Mouse (Mus musculus) C2C12 (cell line): ENCODE data around the gene Fbxo47. TPM values are rescaled to one million over a fixed set of nuclear protein-coding genes. Genes with fewer than 3 reads are reported as not detected.

Experiments used
- H3K27me3 ChIP-seq: one replicate; pipeline ENCODE4 v1.6.1; 2011; ENCODE audit not compliant: control insufficient read depth, insufficient read depth, insufficient read length
- H3K36me3 ChIP-seq: one replicate; pipeline ENCODE4 v1.6.1; 2011; ENCODE audit not compliant: control insufficient read depth, insufficient read depth
- H3K4me3 ChIP-seq: one replicate; pipeline ENCODE4 v1.5.1; 2011; ENCODE audit warnings: mild to moderate bottlenecking, control low read depth; ENCODE audit not compliant: poor library complexity, insufficient read depth, severe bottlenecking
- H3K79me2 ChIP-seq: one replicate; pipeline ENCODE4 v1.6.1; 2011; ENCODE audit not compliant: control insufficient read depth, insufficient read depth
- H3K79me3 ChIP-seq: one replicate; pipeline ENCODE4 v1.6.1; 2011; ENCODE audit warnings: low read depth, control low read depth
- H3ac ChIP-seq: one replicate; pipeline ENCODE3; 2011; ENCODE audit warnings: low read depth; ENCODE audit not compliant: control insufficient read depth, insufficient read length
- CEBPB ChIP-seq: IDR thresholded peaks from one replicate; pipeline ENCODE4 v1.6.1; 2011; ENCODE audit warnings: low read depth, mild to moderate bottlenecking, control low read depth, moderate library complexity
- CTCF ChIP-seq: IDR thresholded peaks from one replicate; pipeline ENCODE4 v1.5.1; 2011; ENCODE audit not compliant: control insufficient read depth, insufficient read depth, insufficient read length
- FOSL1 ChIP-seq: IDR thresholded peaks from one replicate; pipeline ENCODE4 v1.8.0; 2011; ENCODE audit warnings: mild to moderate bottlenecking, low read length; ENCODE audit not compliant: poor library complexity, insufficient read depth, severe bottlenecking
- MAX ChIP-seq: IDR thresholded peaks from one replicate; pipeline ENCODE4 v1.6.1; 2011; ENCODE audit warnings: mild to moderate bottlenecking, control low read depth
- MYOD1 ChIP-seq: IDR thresholded peaks from one replicate; pipeline ENCODE4 v1.6.1; 2011; ENCODE audit warnings: low read depth; ENCODE audit not compliant: control insufficient read depth, insufficient read length
- MYOG ChIP-seq: IDR thresholded peaks from one replicate; pipeline ENCODE4 v1.6.1; 2011; ENCODE audit not compliant: control insufficient read depth, insufficient read length; ENCODE audit errors: extremely low read depth
- USF1 ChIP-seq: IDR thresholded peaks from one replicate; pipeline ENCODE4 v1.6.1; 2011; ENCODE audit warnings: low read depth, mild to moderate bottlenecking, control low read depth, moderate library complexity
- polyA plus RNA-seq: library from polyadenylated mRNA; unstranded; fragments of >200 nt; fragmentation: generic; extraction: Trizol; gene quantifications from one replicate; pipeline ENCODE4 v1.2.1, GENCODE M21; 2012; ENCODE audit warnings: missing spikeins

Gene Fbxo47
- polyA plus RNA-seq, 1 experiment = 0.11 TPM

DNA sequence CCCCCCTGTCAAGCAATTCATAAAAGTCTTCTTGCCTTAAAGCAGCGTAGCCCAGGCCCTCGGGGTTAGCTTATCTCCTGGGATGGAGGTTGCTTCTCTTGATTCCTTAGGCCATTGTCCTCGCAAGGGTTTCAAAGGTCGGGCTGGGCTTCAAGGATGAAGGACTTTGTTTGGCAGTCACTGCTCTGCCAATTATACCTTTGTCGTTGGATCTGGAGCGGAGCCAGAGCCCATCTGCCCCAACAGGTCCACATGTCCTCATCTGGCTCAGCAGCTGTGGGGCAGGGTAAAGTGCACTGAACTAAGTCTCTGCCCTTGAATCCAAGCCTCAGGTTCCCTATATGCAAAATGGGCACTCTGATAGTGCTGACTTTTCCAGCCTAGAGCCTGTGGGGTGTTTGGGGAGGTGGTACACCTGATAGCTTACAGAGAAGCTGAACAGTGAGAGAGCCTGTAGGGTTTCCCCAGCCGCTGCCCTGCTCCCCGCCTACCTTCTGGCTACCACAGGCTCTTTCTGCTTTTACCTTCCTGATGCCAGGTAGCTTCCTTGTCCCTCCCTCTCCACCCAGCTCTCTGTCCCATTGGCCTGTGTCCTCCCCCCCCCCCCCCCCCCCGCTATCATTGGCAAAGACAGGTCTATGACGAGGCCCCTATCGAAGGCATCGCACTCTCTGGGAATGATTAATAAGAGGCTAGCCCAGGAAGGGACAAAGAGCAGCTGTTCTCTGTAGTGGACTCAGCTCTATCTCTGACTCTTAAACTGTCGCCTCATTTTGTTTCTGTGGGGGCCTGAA is 72.2 kb downstream of the Fbxo47 start:
- Histone ChIP-seq H3ac (no peak overlapping the region), H3K36me3 (peaks cover 97% of the 10 kb centered on the region), H3K79me2 (peaks cover 100% of the 10 kb centered on the region), H3K4me3 (no peak overlapping the region), H3K27me3 (no peaks in the 10 kb centered on the region), H3K79me3 (peaks cover 86% of the 10 kb centered on the region)
- TF ChIP-seq USF1 (no peak), MYOG (no peak), CEBPB (no peak), CTCF (no peak), MAX (no peak), FOSL1 (no peak), MYOD1 (no peak)

DNA sequence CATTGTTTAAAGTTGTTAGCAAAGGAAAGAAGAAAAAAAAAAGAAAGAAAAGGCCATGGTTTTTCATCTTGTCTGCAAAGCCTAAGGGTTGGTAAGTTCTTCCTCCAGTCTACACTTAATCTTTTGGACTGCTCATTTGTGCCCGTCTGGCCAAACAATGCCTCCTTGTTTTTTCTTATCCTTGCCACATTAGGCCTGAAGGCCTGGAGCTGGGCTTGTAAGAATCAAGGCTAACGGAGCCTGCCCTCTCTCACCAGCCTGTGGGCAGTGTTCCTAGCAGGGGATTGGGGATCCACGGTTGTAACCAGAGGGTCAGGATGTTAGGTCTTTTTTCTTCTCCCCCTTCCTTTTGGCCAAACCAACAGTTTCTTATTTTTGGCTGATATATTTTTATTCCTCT is 73.0 kb downstream of the Fbxo47 start:
- H3K79me2 ChIP-seq = peaks cover 100% of the 10 kb centered on the region
- no peak for TF ChIP-seq MAX
- no peak for TF ChIP-seq MYOG
- no peak for TF ChIP-seq USF1
- TF ChIP-seq CEBPB = no peak
- TF ChIP-seq CTCF = no peak
- no peak for TF ChIP-seq FOSL1
- no peak for TF ChIP-seq MYOD1
- H3ac ChIP-seq = no peak overlapping the region
- peaks cover 88% of the 10 kb centered on the region for H3K79me3 ChIP-seq
- H3K27me3 ChIP-seq = no peaks in the 10 kb centered on the region
- H3K4me3 ChIP-seq = no peak overlapping the region
- H3K36me3 ChIP-seq = peaks cover 91% of the 10 kb centered on the region

DNA sequence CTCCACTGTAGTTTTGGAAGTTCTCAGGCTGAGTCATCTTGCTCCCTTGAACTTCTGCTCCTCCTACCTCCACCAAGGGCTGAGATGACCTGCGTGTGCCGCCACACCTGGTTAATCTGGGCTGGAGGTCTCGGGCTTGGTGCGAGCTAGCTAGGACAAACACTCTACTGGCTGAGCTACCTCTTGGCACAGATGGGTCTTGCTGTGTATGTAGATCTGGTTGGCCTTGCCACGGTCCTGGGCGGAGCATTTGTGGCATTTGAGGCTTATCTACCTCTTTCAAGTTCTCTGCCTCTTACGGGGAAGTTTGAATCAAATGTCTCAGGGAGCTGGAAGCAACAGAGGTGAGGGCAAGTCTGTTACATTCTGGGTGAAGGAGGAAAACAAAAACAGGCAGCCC is 73.6 kb downstream of the Fbxo47 start:
- no peaks in the 10 kb centered on the region for H3K27me3 ChIP-seq
- peaks cover 85% of the 10 kb centered on the region for H3K36me3 ChIP-seq
- H3ac ChIP-seq = no peak overlapping the region
- TF ChIP-seq CTCF = no peak
- no peak for TF ChIP-seq CEBPB
- TF ChIP-seq FOSL1 = no peak
- TF ChIP-seq MYOG = no peak
- TF ChIP-seq MAX = no peak
- no peak for TF ChIP-seq USF1
- no peak for TF ChIP-seq MYOD1
- H3K4me3 ChIP-seq = no peak overlapping the region
- H3K79me3 ChIP-seq = peaks cover 88% of the 10 kb centered on the region
- H3K79me2 ChIP-seq = peaks cover 100% of the 10 kb centered on the region

DNA sequence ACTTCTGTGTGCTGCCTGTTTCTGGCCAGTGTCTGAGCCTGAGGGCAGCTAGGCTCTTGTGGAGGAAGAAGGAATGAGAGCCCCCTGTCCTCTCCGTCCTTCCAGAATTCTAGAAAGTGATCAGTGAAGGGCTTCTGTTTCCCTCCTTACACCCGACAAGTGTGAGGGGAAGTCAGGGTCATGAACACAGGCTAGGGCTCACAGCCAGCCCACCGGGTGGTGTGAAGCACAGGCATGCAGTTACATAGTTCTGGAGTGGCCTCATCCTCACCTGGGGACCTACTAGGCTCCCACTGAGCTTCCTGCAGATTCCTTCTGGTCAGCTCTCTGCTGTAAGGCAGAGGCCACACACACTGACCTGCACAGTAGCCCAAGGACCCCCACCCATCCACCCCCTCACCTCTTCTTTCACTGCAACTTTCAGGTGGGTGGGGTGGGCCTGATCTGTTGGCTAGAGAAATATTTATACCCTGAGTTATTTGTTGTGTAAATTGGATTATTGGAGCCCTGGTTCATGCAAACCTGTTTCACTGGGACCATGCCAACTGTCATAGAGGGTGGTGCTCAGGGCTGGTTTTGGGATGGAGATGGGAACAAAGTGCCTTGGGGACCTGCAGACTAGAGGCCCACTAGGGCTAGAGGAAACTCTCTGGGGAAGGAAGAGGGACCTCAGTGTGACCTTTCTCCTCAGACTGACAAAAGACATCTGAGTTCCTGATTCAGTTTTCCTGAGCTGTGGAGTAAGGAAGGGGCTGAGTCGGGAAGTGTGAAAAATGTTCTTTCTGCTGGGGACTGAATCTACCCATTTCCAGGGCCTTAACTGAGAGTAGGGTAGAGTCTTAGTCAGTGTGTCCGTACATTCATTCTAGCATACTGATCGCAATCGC is 74.5 kb downstream of the Fbxo47 start:
- peaks cover 87% of the 10 kb centered on the region for H3K79me3 ChIP-seq
- H3K36me3 ChIP-seq = peaks cover 77% of the 10 kb centered on the region

DNA sequence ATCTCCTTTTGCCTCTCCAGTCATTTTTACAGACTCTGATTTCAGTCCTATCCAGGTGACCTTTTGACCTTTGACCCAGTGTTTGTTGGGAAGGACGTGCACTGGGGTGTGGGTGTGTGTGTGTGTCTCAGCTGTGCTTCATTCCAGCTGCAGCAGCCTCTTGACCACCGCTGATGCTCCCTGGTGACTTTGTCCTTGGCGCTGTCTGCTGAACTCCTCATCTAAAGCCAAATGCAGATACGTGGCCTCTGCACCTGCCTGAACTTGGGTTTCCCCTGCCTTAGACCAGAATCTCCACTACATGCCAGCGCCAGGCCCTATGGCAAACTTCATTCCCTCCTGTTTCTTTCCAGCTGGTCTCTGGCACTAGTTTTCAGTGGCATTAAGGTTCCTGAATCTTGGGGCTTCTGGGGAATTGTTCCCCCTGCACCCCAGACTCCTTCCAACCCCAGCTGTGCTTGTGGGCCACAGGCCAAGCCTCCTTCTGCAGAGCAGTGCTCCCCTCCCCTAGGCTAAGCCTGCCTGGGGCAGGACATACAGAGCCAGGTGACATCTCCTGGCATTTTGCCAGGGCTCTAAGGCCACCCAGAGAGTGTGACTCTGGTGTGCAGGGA is 75.2 kb downstream of the Fbxo47 start:
- Histone ChIP-seq H3K79me2 (peaks cover 100% of the 10 kb centered on the region), H3K4me3 (no peak overlapping the region), H3K36me3 (peaks cover 71% of the 10 kb centered on the region)

More for the DNA sequence above, 74.5 kb downstream of the Fbxo47 start:
- Histone ChIP-seq H3K4me3 (no peak overlapping the region), H3K79me2 (peaks cover 100% of the 10 kb centered on the region), H3ac (no peak overlapping the region), H3K27me3 (no peaks in the 10 kb centered on the region)
- TF ChIP-seq MYOD1 = no peak
- TF ChIP-seq CTCF = no peak
- TF ChIP-seq USF1 = no peak
- no peak for TF ChIP-seq MAX
- no peak for TF ChIP-seq FOSL1
- no peak for TF ChIP-seq CEBPB
- TF ChIP-seq MYOG = no peak

More for the DNA sequence above, 75.2 kb downstream of the Fbxo47 start:
- Histone ChIP-seq H3K27me3 (no peaks in the 10 kb centered on the region), H3K79me3 (peaks cover 88% of the 10 kb centered on the region), H3ac (no peak overlapping the region)
- no peak for TF ChIP-seq USF1
- TF ChIP-seq MAX = no peak
